Mouse (Mus musculus) heart, postnatal 0 days (tissue): ENCODE results near the gene Sema7a. TPM values are rescaled to one million over a fixed set of nuclear protein-coding genes. Genes with fewer than 3 reads are reported as not detected.

ENCODE experiments used
- ATAC-seq: fragments of 200-750 bp; cut with Nextera tagmentation; 2 replicates; pipeline ENCODE4 v1.8.0; 2017; ENCODE audit warnings: low read depth, moderate number of reproducible peaks, moderate library complexity; ENCODE audit not compliant: insufficient read depth
- DNase-seq: peaks from one replicate; pipeline ENCODE4 v3.0.0-alpha.2; 2016; ENCODE audit warnings: low spot score
- H3K27ac ChIP-seq: fragments of 300-500 bp; sonication (generic); 2 replicates; pipeline ENCODE4 v1.5.1; 2014; ENCODE audit warnings: low read depth, mild to moderate bottlenecking
- H3K27me3 ChIP-seq: fragments of 300-500 bp; sonication (generic); 2 replicates; pipeline ENCODE4 v1.6.1; 2014; ENCODE audit warnings: low read length, mixed read lengths; ENCODE audit not compliant: control insufficient read depth, insufficient read depth
- H3K36me3 ChIP-seq: fragments of 300-500 bp; sonication (generic); replicated peaks from 2 replicates; pipeline ENCODE4 v1.6.1; 2014; ENCODE audit warnings: low read length, mixed read lengths; ENCODE audit not compliant: control insufficient read depth, insufficient read depth
- H3K4me1 ChIP-seq: fragments of 300-500 bp; sonication (generic); 2 replicates; pipeline ENCODE4 v1.6.1; 2014; ENCODE audit warnings: antibody characterized with exemption; ENCODE audit not compliant: control insufficient read depth, insufficient read depth
- H3K4me2 ChIP-seq: fragments of 300-500 bp; sonication (generic); 2 replicates; pipeline ENCODE4 v1.6.1; 2014; ENCODE audit warnings: low read depth, mild to moderate bottlenecking, low read length, moderate library complexity
- H3K4me3 ChIP-seq: fragments of 300-500 bp; sonication (generic); 2 replicates; pipeline ENCODE4 v1.5.1; 2014; ENCODE audit warnings: low read depth, low read length
- H3K9ac ChIP-seq: fragments of 300-500 bp; sonication (generic); replicated peaks from 2 replicates; pipeline ENCODE4 v1.6.1; 2014; ENCODE audit warnings: low read depth, low read length, mixed read lengths
- H3K9me3 ChIP-seq: fragments of 300-500 bp; sonication (generic); replicated peaks from 2 replicates; pipeline ENCODE4 v1.6.1; 2016; ENCODE audit warnings: low read length; ENCODE audit not compliant: control insufficient read depth
- CTCF ChIP-seq: IDR thresholded peaks from 2 replicates; pipeline ENCODE4 v1.5.1; 2016; ENCODE audit warnings: antibody characterized with exemption, control low read depth, low read depth
- EP300 ChIP-seq: IDR thresholded peaks from 2 replicates; pipeline ENCODE4 v1.6.1; 2016; ENCODE audit warnings: antibody characterized with exemption, low read depth
- WGBS: fragments of 180-500 bp; shearing (Covaris S2); extraction: QIAGEN DNeasy Blood & Tissue Kit; methylation state at CpG from one replicate; pipeline ENCODE4 v1.1.7; 2014; 5-methylcytosine and 5-hydroxymethylcytosine counted together
- polyA plus RNA-seq: library from polyadenylated mRNA; unstranded; fragments of >200 nt; fragmentation: Nextera tagmentation; extraction: Ambion mirVana; gene quantifications from 2 replicates; pipeline ENCODE4 v1.2.1, GENCODE M21; 2015
- total RNA-seq: library from RNA; depleted of rRNA; stranded (reverse); fragments of >200 nt; gene quantifications from 2 replicates; pipeline ENCODE4 v1.2.3, GENCODE M21; 2014; ENCODE audit warnings: low replicate concordance

The Sema7a gene
- total and polyA plus RNA-seq, 2 experiments from 2014 or later = 1.2 to 16.8 TPM

- no peak for TF ChIP-seq CTCF
- TF ChIP-seq EP300 = no peak
- no peaks in the 10 kb centered on the region for H3K9me3 ChIP-seq
- DNase-seq (no peak), ATAC-seq (no peak)
- no peak overlapping the region for H3K4me2 ChIP-seq
- 61% methylated on average over 9 of the region's 9 CpGs for WGBS
- H3K36me3 ChIP-seq = no peaks in the 10 kb centered on the region
- no peak overlapping the region for H3K4me3 ChIP-seq
- H3K4me1 ChIP-seq = peaks cover 9% of the 10 kb centered on the region; the same call in 1 of the 2 replicates
- H3K9ac ChIP-seq = no peak overlapping the region
- peak overlapping the region; percentile 49 for H3K27ac ChIP-seq
- 0 out of 2 replicates have a peak, but pooled peaks cover 15% of the 10 kb centered on the region for H3K27me3 ChIP-seq
These were observed 10.6 kb downstream of the Sema7a start for GRCm38 (mm10) chr9:57950519-57950918.

GRCm38 (mm10) chr9:57951993-57952392, 12.1 kb downstream of the Sema7a start:
- 0 out of 2 replicates have a peak, but pooled peaks cover 7% of the 10 kb centered on the region for H3K27me3 ChIP-seq
- H3K4me2 ChIP-seq = no peak overlapping the region
- H3K4me1 ChIP-seq = peaks cover 9% of the 10 kb centered on the region; the same call in 1 of the 2 replicates
- 56% methylated on average over 6 of the region's 6 CpGs for WGBS
- H3K9me3 ChIP-seq = no peaks in the 10 kb centered on the region
- no peak for TF ChIP-seq EP300
- no peak for TF ChIP-seq CTCF
- H3K9ac ChIP-seq = no peak overlapping the region
- peak overlapping the region; percentile 39; the same call in 1 of the 2 replicates for H3K27ac ChIP-seq
- ATAC-seq (no peak), DNase-seq (no peak)
- H3K36me3 ChIP-seq = 0 out of 2 replicates have a peak, but pooled peaks cover under 1% of the 10 kb centered on the region
- no peak overlapping the region for H3K4me3 ChIP-seq

GRCm38 (mm10) chr9:57954962-57955744, 15.2 kb downstream of the Sema7a start:
- no peak for DNase-seq
- no peak overlapping the region for H3K27ac ChIP-seq

GRCm38 (mm10) chr9:57955764-57956163, 15.9 kb downstream of the Sema7a start:
- ATAC-seq = no peak
- WGBS = 79% methylated on average over 6 of the region's 6 CpGs
- no peak overlapping the region for H3K9ac ChIP-seq
- no peak overlapping the region for H3K4me3 ChIP-seq
- H3K27ac ChIP-seq = no peak overlapping the region; the same call in 1 of the 2 replicates
- no peak overlapping the region for H3K4me2 ChIP-seq
- 0 out of 2 replicates have a peak, but pooled peaks cover 7% of the 10 kb centered on the region for H3K27me3 ChIP-seq
- H3K4me1 ChIP-seq = peaks cover 13% of the 10 kb centered on the region
- H3K36me3 ChIP-seq = peaks cover 6% of the 10 kb centered on the region; the same call in 1 of the 2 replicates
- TF ChIP-seq CTCF (no peak), EP300 (no peak)
- no peaks in the 10 kb centered on the region for H3K9me3 ChIP-seq
- no peak for DNase-seq

More at GRCm38 (mm10) chr9:57954962-57955744, 15.2 kb downstream of the Sema7a start:
- H3K4me3 ChIP-seq = no peak overlapping the region
- no peaks in the 10 kb centered on the region for H3K9me3 ChIP-seq
- ATAC-seq = no peak
- TF ChIP-seq CTCF (no peak), EP300 (no peak)
- 74% methylated on average over 12 of the region's 12 CpGs for WGBS
- H3K9ac ChIP-seq = no peak overlapping the region
- 0 out of 2 replicates have a peak, but pooled peaks cover 7% of the 10 kb centered on the region for H3K27me3 ChIP-seq
- no peak overlapping the region for H3K4me2 ChIP-seq
- H3K36me3 ChIP-seq = peaks cover 6% of the 10 kb centered on the region; the same call in 1 of the 2 replicates
- peaks cover 13% of the 10 kb centered on the region for H3K4me1 ChIP-seq

GRCm38 (mm10) chr9:57956196-57956837, 16.4 kb downstream of the Sema7a start:
- ATAC-seq (no peak), DNase-seq (no peak)
- H3K27me3 ChIP-seq = 0 out of 2 replicates have a peak, but pooled peaks cover 6% of the 10 kb centered on the region
- H3K9ac ChIP-seq = no peak overlapping the region
- no peak overlapping the region for H3K4me3 ChIP-seq
- H3K4me2 ChIP-seq = no peak overlapping the region
- peak overlapping the region; percentile 5; the same call in 1 of the 2 replicates for H3K27ac ChIP-seq
- TF ChIP-seq EP300 = no peak
- no peak for TF ChIP-seq CTCF
- peaks cover 13% of the 10 kb centered on the region for H3K4me1 ChIP-seq
- H3K36me3 ChIP-seq = peaks cover 9% of the 10 kb centered on the region; the same call in 1 of the 2 replicates
- WGBS = 76% methylated on average over 9 of the region's 9 CpGs
- no peaks in the 10 kb centered on the region for H3K9me3 ChIP-seq
